Mouse (Mus musculus) thymus, adult 2 months (tissue): ENCODE results near the gene Gm11937.

Experiments used
- CTCF ChIP-seq: fragments of 200-500 bp; IDR thresholded peaks from 2 replicates; pipeline ENCODE4 v1.5.1; 2012; ENCODE audit warnings: mild to moderate bottlenecking, control low read depth, low read length, moderate library complexity, borderline replicate concordance; ENCODE audit not compliant: control insufficient read depth, poor library complexity, insufficient read depth; ENCODE audit errors: extremely low read depth
- POLR2A ChIP-seq: fragments of 200-500 bp; IDR thresholded peaks from 2 replicates; pipeline ENCODE4 v1.6.1; 2012; ENCODE audit warnings: mild to moderate bottlenecking, low read length, control low read depth, moderate library complexity; ENCODE audit not compliant: control insufficient read depth, poor library complexity, insufficient read depth; ENCODE audit errors: extremely low read depth

- no peak for TF ChIP-seq POLR2A
- no peak for TF ChIP-seq CTCF
These were observed 26.7 kb downstream of the Gm11937 start, which contains the start of gene Krtap1-4 for GRCm38 (mm10) chr11:99583245-99583704.
